8 mouse cellular contexts compared by ENCODE assay signal in genomic region chr15:102692991-102693411, GRCm38 (mm10). TPM values are rescaled to one million over a fixed set of nuclear protein-coding genes. Genes with fewer than 3 reads are reported as not detected.
DNase-seq lines count a peak whose midpoint lies in the region; ATAC-seq and TF ChIP-seq lines count a peak whose summit lies in the region.

No protein-coding gene starts in this region.

- DNase-seq in gastrocnemius, adult 18-20 months (ENCODE audit: low spot score), result peak; percentile 34
- DNase-seq in gastrocnemius, adult 8-10 months (ENCODE audit: low spot score in 2 of 2), result no peak
- peak; percentile 33 to 66 for DNase-seq in heart, adult 18-20 months
- peak; percentile 99 for DNase-seq in midbrain, embryonic 11.5 days (ENCODE audit: low spot score, missing footprints)
- peak; percentile 14 for DNase-seq in spleen, adult 12 weeks (ENCODE audit: low spot score)

- under 1% methylated on average over 32 of the region's 32 CpGs for WGBS in intestine, postnatal 0 days
- WGBS in limb, embryonic 13.5 days, result under 1% methylated on average over 32 of the region's 32 CpGs
- under 1% methylated on average over 32 of the region's 32 CpGs for WGBS in midbrain, embryonic 11.5 days

- H3K36me3 ChIP-seq in intestine, postnatal 0 days (ENCODE audit: control insufficient read depth, insufficient read depth), result no peaks in the 10 kb centered on the region
- H3K36me3 ChIP-seq in limb, embryonic 13.5 days, result no peaks in the 10 kb centered on the region
- H3K36me3 ChIP-seq in midbrain, embryonic 11.5 days (ENCODE audit: control insufficient read depth, insufficient read depth, low read length), result no peaks in the 10 kb centered on the region

- peaks cover 83% of the 10 kb centered on the region for H3K27me3 ChIP-seq in intestine, postnatal 0 days (replicated peaks; ENCODE audit: control insufficient read depth, insufficient read depth, low read length)
- peaks cover 80% of the 10 kb centered on the region for H3K27me3 ChIP-seq in limb, embryonic 13.5 days
- H3K27me3 ChIP-seq in midbrain, embryonic 11.5 days (ENCODE audit: control insufficient read depth, insufficient read depth, low read length), result peaks cover 68% of the 10 kb centered on the region

- H3K27ac ChIP-seq in cortical plate, adult 2 months (ENCODE audit: insufficient read depth, low read length), result no peak overlapping the region
- H3K27ac ChIP-seq in intestine, postnatal 0 days (ENCODE audit: low read depth, low read length), result no peak overlapping the region
- no peak overlapping the region for H3K27ac ChIP-seq in limb, embryonic 13.5 days
- no peak overlapping the region; the same call in 1 of the 2 replicates for H3K27ac ChIP-seq in midbrain, embryonic 11.5 days (ENCODE audit: low read depth, low read length)

- ATAC-seq in intestine, postnatal 0 days, result peak; percentile 42
- ATAC-seq in limb, embryonic 13.5 days (ENCODE audit: low FRiP score, low read depth), result peak; percentile 38; the same call in 1 of the 2 replicates
- ATAC-seq in midbrain, embryonic 11.5 days (ENCODE audit: low FRiP score), result peak; percentile 93

- peak overlapping the region; percentile 17; the same call in 1 of the 2 replicates for H3K9ac ChIP-seq in intestine, postnatal 0 days (ENCODE audit: low read depth, low read length)
- H3K9ac ChIP-seq in limb, embryonic 13.5 days, result peak overlapping the region; percentile 57
- peak overlapping the region; percentile 42 for H3K9ac ChIP-seq in midbrain, embryonic 11.5 days (ENCODE audit: low read length)

- no peaks in the 10 kb centered on the region for H3K4me1 ChIP-seq in cortical plate, adult 2 months (ENCODE audit: control insufficient read depth, insufficient read depth, low read length)
- no peaks in the 10 kb centered on the region for H3K4me1 ChIP-seq in intestine, postnatal 0 days (replicated peaks; ENCODE audit: control insufficient read depth, insufficient read depth, low read length)
- H3K4me1 ChIP-seq in limb, embryonic 13.5 days, result peaks cover 25% of the 10 kb centered on the region
- H3K4me1 ChIP-seq in midbrain, embryonic 11.5 days (ENCODE audit: control insufficient read depth, insufficient read depth, low read length), result peaks cover 20% of the 10 kb centered on the region

- 0 out of 2 replicates have a peak, but pooled peaks have one; percentile 8 for TF ChIP-seq POLR2A in cortical plate, adult 2 months (IDR thresholded peaks at IDR 0.05; ENCODE audit: extremely low read depth, insufficient read depth, low read length)

- TF ChIP-seq CTCF in cortical plate, adult 2 months (IDR thresholded peaks at IDR 0.05; ENCODE audit: extremely low read depth, insufficient read depth, low read length), result peak; percentile 26; the same call in 1 of the 2 replicates
- peak; percentile 83 for TF ChIP-seq CTCF in intestine, postnatal 0 days (IDR thresholded peaks at IDR 0.05; ENCODE audit: low read depth)

- H3K9me3 ChIP-seq in intestine, postnatal 0 days (ENCODE audit: control insufficient read depth), result no peaks in the 10 kb centered on the region
- no peaks in the 10 kb centered on the region for H3K9me3 ChIP-seq in limb, embryonic 13.5 days
- H3K9me3 ChIP-seq in midbrain, embryonic 11.5 days (ENCODE audit: control insufficient read depth, low read length), result no peaks in the 10 kb centered on the region

- H3K4me3 ChIP-seq in cortical plate, adult 2 months (ENCODE audit: insufficient read depth, low read length), result peak overlapping the region; percentile 41
- H3K4me3 ChIP-seq in intestine, postnatal 0 days (ENCODE audit: low read depth, low read length), result peak overlapping the region; percentile 56
- peak overlapping the region; percentile 55 for H3K4me3 ChIP-seq in limb, embryonic 13.5 days
- H3K4me3 ChIP-seq in midbrain, embryonic 11.5 days (ENCODE audit: low read depth, low read length), result peak overlapping the region; percentile 32

- peak overlapping the region; percentile 88 for H3K4me2 ChIP-seq in intestine, postnatal 0 days (replicated peaks; ENCODE audit: low read depth)
- H3K4me2 ChIP-seq in limb, embryonic 13.5 days (replicated peaks), result peak overlapping the region; percentile 90
- peak overlapping the region; percentile 59 for H3K4me2 ChIP-seq in midbrain, embryonic 11.5 days

RNA-seq across cellular contexts. Expression of gene Atp5g2, which starts 20.8 kb away (rescaled TPM):
- total RNA-seq in gastrocnemius, adult 18-20 months (2021), result 10 to 100 TPM; 13.1 to 20.4 TPM
- 10 to 100 TPM; 12.4 to 33.5 (median 21.7) TPM for total RNA-seq in gastrocnemius, adult 8-10 months (2022)
- polyA plus RNA-seq in cortical plate, adult 2 months (2012; rRNA removed), result 293 and 296 TPM in 2 replicates
- 10 to 100 TPM; 28.4 to 50.6 TPM for total RNA-seq in heart, adult 18-20 months (2021)
- 74.5 and 77.9 TPM in 2 replicates for polyA plus RNA-seq in intestine, postnatal 0 days (2015; fragmentation: Nextera tagmentation; extraction: Ambion mirVana)
- 54.7 and 65.5 TPM in 2 replicates for polyA plus RNA-seq in limb, embryonic 13.5 days (2015; fragmentation: Nextera tagmentation; extraction: Ambion mirVana)
- 67.4 and 71.3 TPM in 2 replicates for polyA plus RNA-seq in midbrain, embryonic 11.5 days (2014; fragmentation: Nextera tagmentation; extraction: Ambion mirVana)

RNA-seq across cellular contexts. Expression of gene Calcoco1, which starts 29.0 kb away (rescaled TPM):
- total RNA-seq in gastrocnemius, adult 18-20 months (2021), result 10 to 100 TPM; 72.7 to 73.2 TPM
- total RNA-seq in gastrocnemius, adult 8-10 months (2022), result 10 to 100 TPM; 65.5 to 80.9 (median 72.9) TPM
- polyA plus RNA-seq in cortical plate, adult 2 months (2012; rRNA removed), result 62.5 and 67.0 TPM in 2 replicates
- total RNA-seq in heart, adult 18-20 months (2021), result 100 to 1,000 TPM; 105 to 119 TPM
- polyA plus RNA-seq in intestine, postnatal 0 days (2015; fragmentation: Nextera tagmentation; extraction: Ambion mirVana), result 14.2 and 14.4 TPM in 2 replicates
- 57.7 and 58.3 TPM in 2 replicates for polyA plus RNA-seq in limb, embryonic 13.5 days (2015; fragmentation: Nextera tagmentation; extraction: Ambion mirVana)
- polyA plus RNA-seq in midbrain, embryonic 11.5 days (2014; fragmentation: Nextera tagmentation; extraction: Ambion mirVana), result 27.5 and 28.3 TPM in 2 replicates

Comparison
In these comparisons a context has a peak if more than half of its experiments do, and no peak if none do; other contexts are left out.
1. DNase-seq: peak in gastrocnemius, adult 18-20 months (single experiment), heart, adult 18-20 months (2 of 2), midbrain, embryonic 11.5 days (single experiment) and spleen, adult 12 weeks (single experiment); none in gastrocnemius, adult 8-10 months (0 of 2).
2. ATAC-seq: peak in every context shown above with its lines; median percentile 93 in midbrain, embryonic 11.5 days; 42 in intestine, postnatal 0 days; 38 in limb, embryonic 13.5 days.
3. Peak in every context shown above with its lines, with median percentiles within 50 percentile points of each other: H3K4me3 ChIP-seq, H3K4me2 ChIP-seq and H3K9ac ChIP-seq.